In genomic region chr17:28515431-28516341, GRCm38 (mm10) we compare ENCODE assay signal across 9 mouse cellular contexts. TPM values are rescaled to one million over a fixed set of nuclear protein-coding genes. Genes with fewer than 3 reads are reported as not detected.
DNase-seq lines count a peak whose midpoint lies in the region; ATAC-seq and TF ChIP-seq lines count a peak whose summit lies in the region.
"Had no signal": no experiment of that assay in that cellular context is flagged by ENCODE, and none has a peak within 500 bp of the region (broad histone marks: within the 10 kb centered on the region; RNA-seq: fewer than 3 reads in every experiment).

No protein-coding gene starts in this region.

- 63% methylated on average over 10 of the region's 10 CpGs for WGBS in hindbrain, embryonic 11.5 days

- H3K27ac ChIP-seq in hindbrain, embryonic 11.5 days (ENCODE audit: low read depth, low read length) = no peak overlapping the region

- peak overlapping the region; percentile 29 for H3K4me3 ChIP-seq in E14TG2a.4 (replicated peaks; ENCODE audit: low read length)
- H3K4me3 ChIP-seq in hindbrain, embryonic 11.5 days (ENCODE audit: low read depth, low read length) = no peak overlapping the region

- peaks cover 6% of the 10 kb centered on the region for H3K9me3 ChIP-seq in E14TG2a.4 (ENCODE audit: low read length)
- H3K9me3 ChIP-seq in hindbrain, embryonic 11.5 days (ENCODE audit: control insufficient read depth, low read length) = no peaks in the 10 kb centered on the region

- no peak overlapping the region for H3K9ac ChIP-seq in hindbrain, embryonic 11.5 days (ENCODE audit: low read depth, low read length)

- H3K36me3 ChIP-seq in E14TG2a.4 (ENCODE audit: insufficient read depth, low read length) = 0 out of 2 replicates have a peak, but pooled peaks cover 3% of the 10 kb centered on the region
- no peaks in the 10 kb centered on the region for H3K36me3 ChIP-seq in hindbrain, embryonic 11.5 days (ENCODE audit: control insufficient read depth, insufficient read depth, low read length)
- H3K36me3 ChIP-seq: G1E had no signal

- H3K27me3 ChIP-seq in E14TG2a.4 (ENCODE audit: insufficient read depth, low read length) = peaks cover 30% of the 10 kb centered on the region
- peaks cover 4% of the 10 kb centered on the region; the same call in 1 of the 2 replicates for H3K27me3 ChIP-seq in hindbrain, embryonic 11.5 days (ENCODE audit: control insufficient read depth, insufficient read depth, low read length)

- ATAC-seq in neutrophil, adult 5-6 weeks (ENCODE audit: extremely low read depth, insufficient number of reproducible peaks, low FRiP score, poor library complexity, severe bottlenecking) = peak; percentile 29; the same call in 1 of the 2 replicates
- no peak for ATAC-seq in hindbrain, embryonic 11.5 days (ENCODE audit: low FRiP score)

- peaks cover 74% of the 10 kb centered on the region for H3K4me1 ChIP-seq in E14TG2a.4 (replicated peaks; ENCODE audit: low read depth, low read length)
- H3K4me1 ChIP-seq in hindbrain, embryonic 11.5 days (replicated peaks; ENCODE audit: control insufficient read depth, insufficient read depth, low read length) = peaks cover 2% of the 10 kb centered on the region; the same call in 1 of the 2 replicates

- no peak for TF ChIP-seq CTCF in E14TG2a.4 (conservative IDR thresholded peaks at IDR 0.05; ENCODE audit: low read length)

- DNase-seq in heart, adult 11 months = peak; percentile 99
- DNase-seq in heart, postnatal 4 days = no peak
- peak; percentile 78 for DNase-seq in induced T-regulatory cell, adult 2 months (ENCODE audit: low read depth)
- no peak for DNase-seq in cerebellum, adult 8-10 months
- no peak for DNase-seq in hindbrain, embryonic 11.5 days (ENCODE audit: low spot score)
- no peak for DNase-seq in left cerebral cortex, adult 11 months (ENCODE audit: low spot score)

- H3K4me2 ChIP-seq in hindbrain, embryonic 11.5 days (replicated peaks; ENCODE audit: low read depth, low read length) = no peak overlapping the region

RNA-seq across cellular contexts. Expression of gene Fkbp5, which starts 1.6 kb away (rescaled TPM):
- total RNA-seq in heart, postnatal 4 days (2021) = 10 to 100 TPM; 21.4 to 22.0 TPM
- total RNA-seq in neutrophil, adult 5-6 weeks (2017) = 18.0 and 19.4 TPM in 2 replicates
- 11.9 and 12.1 TPM in 2 replicates for polyA plus RNA-seq in hindbrain, embryonic 11.5 days (2014; fragmentation: Nextera tagmentation; extraction: Ambion mirVana)

RNA-seq across cellular contexts. Expression of gene Armc12, which starts 14.9 kb away (rescaled TPM):
- not detected for total RNA-seq in heart, postnatal 4 days (2021)
- 0.61 TPM in 1 of 2 replicates, not detected in the other for total RNA-seq in neutrophil, adult 5-6 weeks (2017)
- not detected in 2 replicates for polyA plus RNA-seq in hindbrain, embryonic 11.5 days (2014; fragmentation: Nextera tagmentation; extraction: Ambion mirVana)
- total RNA-seq: G1E had no signal
- polyA plus RNA-seq: G1E had no signal

RNA-seq across cellular contexts. Expression of gene Clpsl2, which starts 33.5 kb away (rescaled TPM):
- total RNA-seq in heart, postnatal 4 days (2021) = not detected
- not detected in 2 replicates for total RNA-seq in neutrophil, adult 5-6 weeks (2017)
- not detected in 2 replicates for polyA plus RNA-seq in hindbrain, embryonic 11.5 days (2014; fragmentation: Nextera tagmentation; extraction: Ambion mirVana)
- total RNA-seq: G1E had no signal
- polyA plus RNA-seq: G1E had no signal

RNA-seq across cellular contexts. Expression of gene Clps, which starts 44.9 kb away (rescaled TPM):
- total RNA-seq in heart, postnatal 4 days (2021) = not detected
- total RNA-seq in neutrophil, adult 5-6 weeks (2017) = not detected in 2 replicates
- polyA plus RNA-seq in hindbrain, embryonic 11.5 days (2014; fragmentation: Nextera tagmentation; extraction: Ambion mirVana) = not detected in 2 replicates
- total RNA-seq: G1E had no signal
- polyA plus RNA-seq: G1E had no signal

RNA-seq across cellular contexts. Expression of gene Lhfpl5, which starts 59.8 kb away (rescaled TPM):
- total RNA-seq in heart, postnatal 4 days (2021) = not detected
- not detected in 2 replicates for total RNA-seq in neutrophil, adult 5-6 weeks (2017)
- polyA plus RNA-seq in hindbrain, embryonic 11.5 days (2014; fragmentation: Nextera tagmentation; extraction: Ambion mirVana) = 2.0 and 2.2 TPM in 2 replicates
- total RNA-seq: G1E had no signal
- polyA plus RNA-seq: G1E had no signal

Comparison
In these comparisons a context has a peak if more than half of its experiments do, and no peak if none do; other contexts are left out.
1. DNase-seq: peak in heart, adult 11 months (single experiment) and induced T-regulatory cell, adult 2 months (single experiment); none in heart, postnatal 4 days (single experiment), cerebellum, adult 8-10 months (single experiment), hindbrain, embryonic 11.5 days (single experiment) and left cerebral cortex, adult 11 months (single experiment).